Mouse (Mus musculus) neural tube, embryonic 14.5 days (tissue): ENCODE results near the gene Gse1. TPM values are rescaled to one million over a fixed set of nuclear protein-coding genes. Genes with fewer than 3 reads are reported as not detected.

Experiments used
- ATAC-seq: fragments of 200-750 bp; cut with Nextera tagmentation; 2 replicates; pipeline ENCODE4 v1.8.0; 2017; ENCODE audit warnings: low read depth, mild to moderate bottlenecking, moderate TSS enrichment, moderate library complexity
- H3K27ac ChIP-seq: fragments of 300-500 bp; sonication (generic); 2 replicates; pipeline ENCODE4 v1.5.1; 2014; ENCODE audit warnings: low read depth, mild to moderate bottlenecking, control low read depth, low read length, moderate library complexity, mixed read lengths
- H3K27me3 ChIP-seq: fragments of 300-500 bp; sonication (generic); 2 replicates; pipeline ENCODE4 v1.6.1; 2014; ENCODE audit warnings: low read length; ENCODE audit not compliant: control insufficient read depth, insufficient read depth
- H3K36me3 ChIP-seq: fragments of 300-500 bp; sonication (generic); 2 replicates; pipeline ENCODE4 v1.6.1; 2014; ENCODE audit warnings: low read length, mixed read lengths; ENCODE audit not compliant: control insufficient read depth, insufficient read depth
- H3K4me1 ChIP-seq: fragments of 300-500 bp; sonication (generic); 2 replicates; pipeline ENCODE4 v1.6.1; 2014; ENCODE audit warnings: low read length; ENCODE audit not compliant: control insufficient read depth, insufficient read depth
- H3K4me2 ChIP-seq: fragments of 300-500 bp; sonication (generic); 2 replicates; pipeline ENCODE4 v1.6.1; 2014; ENCODE audit warnings: mild to moderate bottlenecking, low read depth, low read length, control low read depth
- H3K4me3 ChIP-seq: fragments of 300-500 bp; sonication (generic); 2 replicates; pipeline ENCODE4 v1.5.1; 2014; ENCODE audit warnings: low read depth, low read length, control low read depth, mixed read lengths
- H3K9ac ChIP-seq: fragments of 300-500 bp; sonication (generic); replicated peaks from 2 replicates; pipeline ENCODE4 v1.6.1; 2014; ENCODE audit warnings: low read depth, mild to moderate bottlenecking, control low read depth, low read length, mixed read lengths
- H3K9me3 ChIP-seq: fragments of 300-500 bp; sonication (generic); 2 replicates; pipeline ENCODE4 v1.6.1; 2016; ENCODE audit warnings: low read length; ENCODE audit not compliant: control insufficient read depth
- WGBS: fragments of 180-500 bp; shearing (Covaris S2); extraction: QIAGEN DNeasy Blood & Tissue Kit; methylation state at CpG from one replicate; pipeline ENCODE4 v1.1.7; 2014; 5-methylcytosine and 5-hydroxymethylcytosine counted together
- microRNA-seq: library from miRNA; unstranded; fragments of <30 nt; microRNA quantifications from one replicate; pipeline ENCODE4, GENCODE M21; 2016
- polyA plus RNA-seq: library from polyadenylated mRNA; unstranded; fragments of >200 nt; fragmentation: Nextera tagmentation; extraction: Ambion mirVana; gene quantifications from 2 replicates; pipeline ENCODE4 v1.2.1, GENCODE M21; 2014

Gse1 gene
- polyA plus RNA-seq, 1 experiment from 2014 or later: 23.3 TPM

DNA sequence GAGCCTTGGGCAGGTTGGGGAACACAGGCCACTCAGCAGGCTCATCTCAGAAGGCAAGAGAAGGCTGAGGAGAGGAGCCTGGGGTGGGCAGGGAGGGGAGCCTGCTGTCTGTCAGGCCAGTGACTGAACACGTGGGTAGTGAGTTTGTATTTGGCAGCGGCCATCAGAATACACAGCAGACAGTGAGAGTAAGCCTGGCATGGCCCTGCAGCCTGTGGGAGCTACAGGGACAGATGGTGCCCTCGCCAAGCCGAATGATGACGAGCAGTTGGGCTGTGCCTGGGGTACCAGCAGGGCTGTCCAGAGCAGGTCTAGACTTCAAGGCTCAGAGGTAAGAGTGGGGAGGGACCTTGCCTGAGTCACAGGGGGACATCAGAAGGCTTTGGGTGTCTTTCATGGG, 399.0 kb downstream of the Gse1 start:
- WGBS: 69% methylated on average over 5 of the region's 5 CpGs
- Histone ChIP-seq H3K4me1 (no peaks in the 10 kb centered on the region), H3K9me3 (no peaks in the 10 kb centered on the region), H3K27me3 (no peaks in the 10 kb centered on the region), H3K36me3 (no peaks in the 10 kb centered on the region), H3K4me3 (no peak overlapping the region), H3K4me2 (no peak overlapping the region), H3K9ac (no peak overlapping the region), H3K27ac (no peak overlapping the region)
- no peak for ATAC-seq

DNA sequence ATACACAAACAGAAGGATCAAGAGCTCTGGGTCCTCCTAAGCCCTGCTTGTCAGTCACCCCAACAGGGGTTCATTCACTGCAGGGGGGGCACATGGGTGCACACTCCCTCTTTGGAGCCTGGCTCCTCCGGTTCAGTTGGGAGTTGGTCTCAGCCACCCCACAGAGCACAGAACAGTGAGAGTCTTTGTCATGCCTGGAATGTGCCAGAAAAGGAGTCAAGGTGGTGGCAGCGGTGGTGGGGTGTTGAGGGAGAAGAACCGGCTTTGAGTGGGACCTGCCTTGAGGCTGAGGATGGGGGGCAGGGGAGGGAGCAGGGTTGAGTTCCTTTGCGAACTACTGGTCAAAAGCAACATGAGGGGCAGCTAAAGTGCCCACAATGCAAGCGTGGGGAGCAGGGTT, 401.8 kb downstream of the Gse1 start:
- H3K4me3 ChIP-seq: no peak overlapping the region
- no peak for ATAC-seq
- WGBS: 59% methylated on average over 5 of the region's 5 CpGs
- H3K4me2 ChIP-seq: no peak overlapping the region
- H3K9me3 ChIP-seq: no peaks in the 10 kb centered on the region
- peaks cover 9% of the 10 kb centered on the region for H3K4me1 ChIP-seq
- H3K27ac ChIP-seq: no peak overlapping the region
- no peaks in the 10 kb centered on the region for H3K27me3 ChIP-seq
- no peaks in the 10 kb centered on the region for H3K36me3 ChIP-seq
- no peak overlapping the region for H3K9ac ChIP-seq

DNA sequence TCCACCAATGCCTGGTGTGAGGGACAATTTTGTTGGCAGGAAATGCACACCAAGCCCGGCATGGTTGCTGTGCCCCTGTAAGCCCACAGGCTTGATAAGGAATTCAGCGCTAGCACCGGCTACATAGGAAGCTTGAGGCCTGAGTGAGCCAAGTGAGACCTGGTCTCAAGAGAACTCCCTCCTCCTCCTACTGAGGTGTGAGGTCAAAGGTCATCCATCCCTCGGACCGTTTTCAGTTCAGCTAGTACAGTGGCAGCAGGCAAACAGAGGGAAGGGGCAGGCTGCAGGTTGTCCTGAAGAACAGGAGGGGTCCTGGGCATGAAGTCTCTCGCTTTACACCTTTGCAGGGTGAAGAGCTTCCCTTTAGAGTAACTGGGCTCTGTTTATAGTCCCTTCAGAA, 402.6 kb downstream of the Gse1 start:
- Histone ChIP-seq H3K36me3 (no peaks in the 10 kb centered on the region), H3K27ac (no peak overlapping the region), H3K27me3 (no peaks in the 10 kb centered on the region), H3K9ac (no peak overlapping the region), H3K4me1 (peaks cover 9% of the 10 kb centered on the region), H3K4me2 (no peak overlapping the region), H3K4me3 (no peak overlapping the region), H3K9me3 (no peaks in the 10 kb centered on the region)
- 43% methylated on average over 6 of the region's 6 CpGs for WGBS
- no peak for ATAC-seq

Small RNAs within 50 kb of the gene (microRNA-seq; reads per million reads assigned to microRNA genes)
- gene Gm22715: not detected
- 0.85 reads per million for gene Mir7687

Other genes with a start within 250 kb of the Gse1 start
- 0.36 and 1.9 TPM in 2 replicates for gene Crispld2, start 236.0 kb upstream of the Gse1 start, polyA plus RNA-seq
- gene Zdhhc7, start 127.0 kb upstream of the Gse1 start, polyA plus RNA-seq: 21.3 and 26.2 TPM in 2 replicates
- gene 6430548M08Rik, start 114.3 kb upstream of the Gse1 start, polyA plus RNA-seq: 35.3 and 36.9 TPM in 2 replicates
- gene Fam92b, start 51.0 kb upstream of the Gse1 start, polyA plus RNA-seq: 1.7 TPM in 2 replicates